Mouse (Mus musculus): ENCODE results near the gene Klhl8. TPM values are rescaled to one million over a fixed set of nuclear protein-coding genes. Genes with fewer than 3 reads are reported as not detected.

Klhl8 gene
- polyA plus RNA-seq, 1 experiment from 2014 or later = 12.1 TPM

DNA sequence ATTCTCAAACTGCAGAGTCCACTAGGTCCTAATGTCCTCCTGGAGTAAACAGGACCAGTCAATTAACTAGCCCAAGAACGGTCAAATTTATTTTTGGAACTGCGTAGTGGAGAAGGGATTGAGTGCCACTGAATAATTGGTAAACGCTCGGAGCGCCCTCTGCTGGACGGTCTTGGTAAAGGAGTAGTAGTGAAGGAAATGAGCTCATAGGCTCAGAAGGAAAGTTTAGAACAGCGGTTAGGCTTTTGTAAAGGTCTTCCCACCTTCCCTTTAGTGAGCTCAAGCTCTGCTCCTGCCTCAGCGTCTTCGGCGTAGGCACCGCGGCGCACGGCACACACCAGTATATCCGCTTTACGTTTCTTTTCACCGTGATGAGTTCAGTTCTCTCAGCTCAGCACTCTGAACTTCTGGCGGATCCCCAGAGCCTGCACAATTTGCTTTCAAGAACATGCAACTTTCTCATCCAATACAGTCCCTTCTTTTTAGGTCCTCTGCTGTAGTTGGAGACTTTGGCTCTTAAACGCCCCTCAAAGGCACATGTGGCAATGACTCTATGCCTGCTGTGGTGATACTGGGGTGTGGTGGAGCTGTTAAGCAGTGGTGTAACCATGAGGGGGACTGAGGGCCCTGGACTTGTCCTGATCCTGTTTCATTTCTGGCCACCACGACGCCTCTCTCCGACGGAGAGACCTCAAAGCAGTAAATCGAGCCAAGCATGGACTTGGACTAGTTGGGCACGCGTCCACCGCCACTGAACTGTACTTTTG lies 16.6 kb upstream of the Klhl8 start:
- DNase-seq (ENCODE audit: low spot score) = peak; percentile 90
- Histone ChIP-seq H3K4me1 (peaks cover 4% of the 10 kb centered on the region; the same call in 1 of the 2 replicates), H3K36me3 (replicated peaks) (no peaks in the 10 kb centered on the region), H3K27me3 (replicated peaks; ENCODE audit: low read depth, poor library complexity, severe bottlenecking) (no peaks in the 10 kb centered on the region), H3K9me3 (no peaks in the 10 kb centered on the region), H3K27ac (replicated peaks) (peak overlapping the region; percentile 49), H3K4me3 (peak overlapping the region; percentile 40)
- 31% methylated on average over 27 of the region's 27 CpGs for WGBS

DNA sequence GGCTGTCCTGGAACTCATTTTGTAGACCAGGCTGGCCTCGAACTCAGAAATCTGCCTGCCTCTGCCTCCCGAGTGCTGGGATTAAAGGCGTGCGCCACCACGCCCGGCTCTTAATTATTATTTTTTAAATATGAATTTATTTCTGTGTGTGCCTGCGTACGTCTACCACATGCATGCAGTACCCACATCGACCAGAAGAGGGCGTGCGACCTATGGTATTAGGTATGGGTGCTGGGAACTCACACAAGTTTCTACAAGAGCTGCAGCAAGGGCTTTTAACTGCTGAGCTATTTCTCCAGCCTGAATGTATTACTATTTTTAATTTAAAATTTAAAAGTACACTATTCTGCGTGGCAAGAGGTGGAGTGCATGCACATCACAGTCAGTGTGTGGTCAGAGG lies 15.3 kb upstream of the Klhl8 start:
- 67% methylated on average over 12 of the region's 12 CpGs for WGBS
- Histone ChIP-seq H3K4me1 (peaks cover 4% of the 10 kb centered on the region; the same call in 1 of the 2 replicates), H3K4me3 (no peak overlapping the region), H3K27me3 (replicated peaks; ENCODE audit: low read depth, poor library complexity, severe bottlenecking) (no peaks in the 10 kb centered on the region), H3K27ac (replicated peaks) (no peak overlapping the region), H3K36me3 (replicated peaks) (no peaks in the 10 kb centered on the region), H3K9me3 (no peaks in the 10 kb centered on the region)
- peak; percentile 33 for DNase-seq (ENCODE audit: low spot score)

DNA sequence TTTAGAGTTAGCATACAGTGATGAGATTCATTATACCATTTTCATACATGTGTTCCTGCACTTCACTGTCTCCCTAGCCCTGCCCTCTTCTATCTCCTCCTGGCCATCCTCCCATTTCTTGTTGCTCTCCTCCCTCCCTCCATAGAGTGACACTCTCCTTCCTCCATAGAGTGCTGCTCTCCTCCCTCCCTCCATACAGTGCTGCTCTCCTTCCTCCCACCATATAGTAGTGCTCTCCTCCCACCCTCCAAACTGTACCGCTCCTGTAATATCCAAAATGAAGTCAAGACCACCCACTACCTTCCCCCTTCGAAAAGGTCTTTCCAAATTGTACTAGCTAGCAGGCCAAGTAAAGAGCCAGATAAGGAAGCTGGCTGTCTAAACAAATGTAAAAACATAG lies 12.7 kb upstream of the Klhl8 start:
- no peaks in the 10 kb centered on the region for H3K36me3 ChIP-seq (replicated peaks)
- DNase-seq (ENCODE audit: low spot score) = no peak
- no peaks in the 10 kb centered on the region for H3K9me3 ChIP-seq
- H3K4me3 ChIP-seq = no peak overlapping the region
- no peak overlapping the region for H3K27ac ChIP-seq (replicated peaks)
- H3K27me3 ChIP-seq (replicated peaks; ENCODE audit: low read depth, poor library complexity, severe bottlenecking) = no peaks in the 10 kb centered on the region
- 91% methylated on average over 2 of the region's 2 CpGs for WGBS
- H3K4me1 ChIP-seq = peaks cover 4% of the 10 kb centered on the region; the same call in 1 of the 2 replicates

DNA sequence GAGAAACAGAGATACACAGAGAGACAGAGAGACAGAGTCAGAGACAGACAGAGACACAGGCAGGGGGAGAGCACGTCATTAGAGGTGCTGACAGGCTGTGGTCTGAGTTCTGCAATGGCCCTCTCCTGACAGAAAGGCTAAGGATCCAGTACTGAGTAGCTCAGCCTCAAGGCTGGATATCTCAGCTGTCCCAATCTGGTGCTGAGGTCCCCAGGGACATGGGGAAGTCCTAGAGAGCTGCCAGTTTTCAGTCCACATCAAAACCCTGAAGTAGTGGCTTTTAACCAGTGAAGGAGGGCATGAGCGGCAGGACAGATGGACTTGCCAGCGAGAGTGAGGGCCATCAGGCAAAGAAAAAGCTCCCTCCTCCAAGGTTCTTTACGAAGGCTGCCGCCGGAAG lies 12.0 kb upstream of the Klhl8 start:
- 74% methylated on average over 6 of the region's 6 CpGs for WGBS

DNA sequence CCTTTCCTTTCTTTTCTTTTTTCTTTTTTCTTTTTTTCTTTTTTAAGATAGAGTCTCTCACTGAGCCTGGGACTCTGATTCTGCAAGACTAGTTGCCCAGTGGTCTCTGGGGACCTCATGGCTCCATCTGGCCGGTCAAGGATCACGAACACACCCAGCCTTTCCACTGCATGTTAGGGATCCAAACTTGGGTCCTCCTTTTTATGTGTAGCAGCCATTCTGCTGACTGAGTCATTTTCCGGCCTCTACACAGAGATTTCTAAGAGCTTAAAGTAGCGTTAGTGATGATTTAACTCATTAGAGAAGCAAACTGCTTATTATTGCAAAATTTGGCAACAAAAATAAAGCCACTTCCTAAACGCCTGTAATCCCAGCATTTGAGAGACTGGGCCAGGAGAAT lies 11.4 kb upstream of the Klhl8 start:
- H3K9me3 ChIP-seq = no peaks in the 10 kb centered on the region
- H3K4me3 ChIP-seq = no peak overlapping the region
- no peak overlapping the region for H3K27ac ChIP-seq (replicated peaks)
- DNase-seq (ENCODE audit: low spot score) = no peak
- 80% methylated on average over 5 of the region's 5 CpGs for WGBS
- H3K36me3 ChIP-seq (replicated peaks) = no peaks in the 10 kb centered on the region
- H3K27me3 ChIP-seq (replicated peaks; ENCODE audit: low read depth, poor library complexity, severe bottlenecking) = no peaks in the 10 kb centered on the region
- H3K4me1 ChIP-seq = no peaks in the 10 kb centered on the region; the same call in none of the 2 replicates

More for the DNA sequence above, 12.0 kb upstream of the Klhl8 start:
- H3K4me1 ChIP-seq = peaks cover 4% of the 10 kb centered on the region; the same call in 1 of the 2 replicates
- no peak for DNase-seq (ENCODE audit: low spot score)
- no peaks in the 10 kb centered on the region for H3K36me3 ChIP-seq (replicated peaks)
- H3K27ac ChIP-seq (replicated peaks) = no peak overlapping the region
- H3K27me3 ChIP-seq (replicated peaks; ENCODE audit: low read depth, poor library complexity, severe bottlenecking) = no peaks in the 10 kb centered on the region
- no peaks in the 10 kb centered on the region for H3K9me3 ChIP-seq
- no peak overlapping the region for H3K4me3 ChIP-seq

DNA sequence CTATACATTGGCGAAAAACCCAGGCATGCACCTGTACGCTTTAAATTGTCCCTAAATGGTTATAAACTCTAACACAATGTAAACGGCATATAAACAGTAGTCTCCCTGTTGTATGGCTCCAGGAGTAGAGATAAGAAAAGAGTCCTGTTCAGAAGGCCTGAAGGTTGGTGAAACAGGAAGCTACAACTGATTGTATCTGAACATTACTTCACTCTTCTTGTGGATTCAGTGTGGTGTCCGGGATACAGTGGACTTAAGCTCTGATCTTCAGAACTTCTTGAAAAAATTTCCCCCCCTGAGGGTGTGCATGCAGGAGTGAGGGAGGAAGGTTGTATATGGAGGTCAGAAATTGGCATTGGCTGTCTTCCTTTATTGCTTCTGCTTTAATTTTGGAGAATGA lies 8.4 kb upstream of the Klhl8 start:
- Histone ChIP-seq H3K27ac (replicated peaks) (no peak overlapping the region), H3K36me3 (replicated peaks) (no peaks in the 10 kb centered on the region), H3K9me3 (no peaks in the 10 kb centered on the region), H3K4me3 (no peak overlapping the region), H3K27me3 (replicated peaks; ENCODE audit: low read depth, poor library complexity, severe bottlenecking) (no peaks in the 10 kb centered on the region), H3K4me1 (peaks cover 5% of the 10 kb centered on the region)
- 87% methylated on average over 4 of the region's 4 CpGs for WGBS
- no peak for DNase-seq (ENCODE audit: low spot score)

DNA sequence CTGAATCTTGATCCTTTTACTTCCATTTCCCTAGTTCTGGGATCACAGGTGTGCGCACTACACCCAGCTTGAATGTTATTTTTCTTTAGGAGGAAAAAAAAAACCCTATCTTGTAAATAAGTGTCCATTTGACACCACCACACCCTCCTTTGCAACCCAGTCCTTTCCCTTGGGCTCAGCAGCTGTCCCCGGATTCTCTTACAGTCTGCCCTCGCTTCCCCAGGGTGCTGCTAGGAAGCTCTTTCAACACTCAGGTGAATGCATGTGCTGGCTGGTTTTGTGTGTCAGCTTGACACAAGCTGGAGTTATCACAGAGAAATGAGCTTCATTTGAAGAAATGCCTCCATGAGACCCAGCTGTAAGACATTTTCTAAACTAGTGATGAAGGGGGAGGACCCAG lies 7.2 kb upstream of the Klhl8 start:
- H3K4me1 ChIP-seq = peaks cover 5% of the 10 kb centered on the region
- 64% methylated on average over 3 of the region's 3 CpGs for WGBS
- no peaks in the 10 kb centered on the region; the same call in 1 of the 2 replicates for H3K27me3 ChIP-seq (replicated peaks; ENCODE audit: low read depth, poor library complexity, severe bottlenecking)
- no peaks in the 10 kb centered on the region for H3K9me3 ChIP-seq
- no peak overlapping the region for H3K27ac ChIP-seq (replicated peaks)
- H3K36me3 ChIP-seq (replicated peaks) = no peaks in the 10 kb centered on the region
- no peak overlapping the region for H3K4me3 ChIP-seq
- no peak for DNase-seq (ENCODE audit: low spot score)

DNA sequence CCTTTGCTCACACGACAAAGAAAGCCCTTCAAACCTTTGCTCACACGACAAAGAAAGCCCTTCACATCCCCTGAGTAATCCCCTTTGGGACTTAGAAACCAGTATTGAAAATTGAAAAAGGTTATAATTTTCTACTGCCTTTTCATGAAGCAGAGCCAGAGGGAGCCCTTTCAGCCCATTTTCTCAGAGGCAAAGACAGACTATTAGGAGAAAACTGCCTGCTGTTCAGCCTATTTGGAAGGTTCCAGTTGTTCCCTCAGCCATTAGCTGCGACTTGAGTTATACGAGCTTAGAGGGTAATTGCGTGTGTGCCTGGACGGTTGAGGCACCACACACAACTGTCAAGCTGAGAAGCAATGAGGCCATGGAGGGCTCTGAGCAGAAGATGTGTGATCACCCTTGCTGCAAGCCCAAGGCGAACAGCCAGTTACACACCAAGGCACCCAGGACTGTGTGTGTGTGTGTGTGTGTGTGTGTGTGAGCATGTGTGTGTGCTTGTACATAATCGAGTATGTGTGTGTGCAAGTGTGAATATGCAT lies 6.4 kb upstream of the Klhl8 start:
- Histone ChIP-seq H3K27ac (replicated peaks) (no peak overlapping the region), H3K36me3 (replicated peaks) (no peaks in the 10 kb centered on the region), H3K27me3 (replicated peaks; ENCODE audit: low read depth, poor library complexity, severe bottlenecking) (no peaks in the 10 kb centered on the region; the same call in none of the 2 replicates), H3K4me1 (peaks cover 5% of the 10 kb centered on the region), H3K4me3 (no peak overlapping the region), H3K9me3 (no peaks in the 10 kb centered on the region)
- no peak for DNase-seq (ENCODE audit: low spot score)
- 74% methylated on average over 8 of the region's 8 CpGs for WGBS

DNA sequence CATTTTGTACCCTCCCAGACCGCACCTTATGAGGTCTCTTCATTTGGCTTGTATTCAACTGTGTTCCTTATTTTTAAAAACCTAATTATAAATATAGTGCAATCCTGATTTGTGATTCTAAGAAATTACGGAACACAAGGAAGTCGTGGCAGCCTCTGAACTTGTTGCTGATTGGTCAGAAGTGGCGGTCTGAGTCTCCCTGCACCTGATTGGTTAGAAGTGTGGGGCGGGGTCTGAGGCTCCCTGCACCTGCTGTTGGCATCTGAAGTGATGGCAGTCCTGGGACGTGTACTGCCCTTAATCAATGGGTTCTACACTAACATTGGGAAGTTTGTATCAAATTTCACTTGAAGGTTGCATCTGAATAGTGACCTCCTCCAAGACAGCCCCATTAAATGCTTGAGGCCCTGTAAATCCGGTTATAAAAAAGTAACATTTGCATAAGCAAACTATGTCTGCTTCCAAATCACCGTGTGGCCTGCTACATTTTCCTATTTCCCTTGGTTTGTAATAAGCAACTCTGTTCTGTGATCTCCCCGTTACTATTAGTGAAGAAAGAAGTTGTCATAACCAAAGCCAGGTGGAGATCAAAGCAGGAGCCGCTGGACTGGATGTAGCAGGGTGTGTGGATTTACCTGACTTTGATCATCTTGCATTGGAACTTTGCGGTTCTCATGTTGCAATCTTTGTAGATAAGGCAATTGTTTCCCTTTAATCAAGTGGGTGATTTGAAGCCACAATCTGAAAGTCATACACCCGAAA lies 5.7 kb upstream of the Klhl8 start:
- peak; percentile 30 for DNase-seq (ENCODE audit: low spot score)
- peaks cover 5% of the 10 kb centered on the region for H3K4me1 ChIP-seq
- H3K4me3 ChIP-seq = no peak overlapping the region
- H3K9me3 ChIP-seq = no peaks in the 10 kb centered on the region
- no peaks in the 10 kb centered on the region; the same call in none of the 2 replicates for H3K27me3 ChIP-seq (replicated peaks; ENCODE audit: low read depth, poor library complexity, severe bottlenecking)
- no peak overlapping the region for H3K27ac ChIP-seq (replicated peaks)
- 62% methylated on average over 12 of the region's 12 CpGs for WGBS
- H3K36me3 ChIP-seq (replicated peaks) = no peaks in the 10 kb centered on the region

DNA sequence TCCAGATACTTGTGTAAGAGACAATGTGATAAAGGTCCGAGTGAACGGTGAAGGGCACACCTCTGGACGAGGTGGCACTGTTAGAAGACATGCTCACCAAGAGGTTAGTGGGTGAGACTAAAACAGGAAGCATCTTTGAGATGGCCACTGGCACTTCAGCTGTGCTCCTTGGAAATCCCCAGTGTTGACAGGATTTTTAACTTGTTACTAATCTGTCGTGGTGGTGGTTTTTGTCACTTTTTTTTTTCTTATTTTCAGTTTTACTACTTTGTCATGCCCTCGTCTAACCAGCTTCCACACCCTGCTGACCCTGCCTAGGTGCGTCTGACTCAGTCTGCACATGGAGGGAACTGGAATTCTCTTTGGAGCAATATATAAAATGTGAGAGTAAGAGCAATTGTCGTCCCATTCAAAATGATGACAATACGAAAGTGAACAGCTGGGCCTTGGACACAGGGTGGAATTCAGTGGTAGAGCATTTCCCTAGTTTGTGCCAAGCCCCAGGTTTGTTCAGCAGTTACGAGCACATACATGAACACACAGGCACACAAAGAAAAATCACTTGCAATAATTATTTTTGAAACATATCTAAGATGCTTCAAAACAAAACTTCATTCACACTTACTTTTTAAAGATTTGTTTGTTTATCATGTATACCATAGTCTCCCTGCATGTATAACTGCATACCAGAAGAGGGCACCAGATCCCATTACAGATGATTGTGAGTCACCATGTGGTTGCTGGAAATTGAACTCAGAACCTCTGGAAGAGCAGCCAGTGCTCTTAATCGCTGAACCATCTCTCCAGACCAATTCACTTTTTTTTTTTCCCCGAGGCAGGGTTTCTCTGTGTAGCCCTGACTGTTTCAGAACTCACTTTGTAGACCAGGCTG lies 3.5 kb upstream of the Klhl8 start:
- no peak overlapping the region for H3K27ac ChIP-seq (replicated peaks)
- WGBS = 72% methylated on average over 11 of the region's 11 CpGs
- no peak for DNase-seq (ENCODE audit: low spot score)
- no peaks in the 10 kb centered on the region for H3K36me3 ChIP-seq (replicated peaks)
- H3K4me3 ChIP-seq = no peak overlapping the region
- H3K4me1 ChIP-seq = peaks cover 16% of the 10 kb centered on the region
- H3K9me3 ChIP-seq = no peaks in the 10 kb centered on the region
- peaks cover 7% of the 10 kb centered on the region for H3K27me3 ChIP-seq (replicated peaks; ENCODE audit: low read depth, poor library complexity, severe bottlenecking)

DNA sequence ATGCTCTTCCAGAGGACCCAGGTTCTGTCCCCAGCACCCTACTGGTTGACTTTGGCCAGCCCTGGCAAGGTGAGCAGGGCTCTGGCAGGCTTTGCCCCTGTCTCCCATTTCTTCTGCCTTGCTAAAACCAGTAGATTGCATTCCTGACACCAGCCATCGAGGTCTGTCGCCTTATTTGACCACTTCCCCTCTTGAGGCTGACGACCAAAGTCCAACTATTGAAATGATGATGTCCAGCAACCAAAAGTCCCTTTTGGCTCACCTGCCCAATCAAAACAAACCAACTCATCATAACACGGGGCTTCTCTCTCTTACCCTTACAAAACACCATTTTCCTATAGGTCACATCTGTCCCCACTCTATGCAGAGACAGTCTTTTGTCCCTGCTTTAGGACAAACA lies 2.1 kb upstream of the Klhl8 start:
- 63% methylated on average over 4 of the region's 4 CpGs for WGBS
- H3K9me3 ChIP-seq = no peaks in the 10 kb centered on the region
- DNase-seq (ENCODE audit: low spot score) = no peak

DNA sequence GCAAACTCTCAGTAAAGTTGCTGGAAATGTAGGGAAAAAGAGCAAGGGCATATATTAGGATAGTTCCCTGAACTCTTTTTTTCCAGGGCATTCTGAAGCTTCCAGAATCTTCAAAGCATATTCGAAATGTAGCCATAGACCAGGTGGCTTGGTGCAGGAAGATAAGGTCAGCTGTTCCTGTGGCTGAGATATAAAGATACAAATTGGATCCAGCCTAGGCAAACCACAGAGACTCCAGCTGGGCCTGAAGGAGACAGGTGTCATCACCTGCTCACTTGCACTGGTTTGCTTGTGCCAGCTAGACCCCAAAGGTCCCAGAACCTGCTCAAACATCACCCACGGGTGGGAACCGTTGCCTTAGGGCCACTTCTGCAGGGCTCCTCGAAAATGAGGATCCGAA lies 496 bp upstream of the Klhl8 start:
- no peaks in the 10 kb centered on the region for H3K36me3 ChIP-seq (replicated peaks)
- H3K9me3 ChIP-seq = no peaks in the 10 kb centered on the region
- peak overlapping the region; percentile 84; the same call in 1 of the 2 replicates for H3K4me3 ChIP-seq
- H3K27ac ChIP-seq (replicated peaks) = no peak overlapping the region
- peaks cover 21% of the 10 kb centered on the region for H3K4me1 ChIP-seq
- 82% methylated on average over 5 of the region's 5 CpGs for WGBS
- peaks cover 9% of the 10 kb centered on the region for H3K27me3 ChIP-seq (replicated peaks; ENCODE audit: low read depth, poor library complexity, severe bottlenecking)
- no peak for DNase-seq (ENCODE audit: low spot score)

More for the DNA sequence above, 2.1 kb upstream of the Klhl8 start:
- peaks cover 9% of the 10 kb centered on the region for H3K27me3 ChIP-seq (replicated peaks; ENCODE audit: low read depth, poor library complexity, severe bottlenecking)
- H3K36me3 ChIP-seq (replicated peaks) = no peaks in the 10 kb centered on the region
- H3K27ac ChIP-seq (replicated peaks) = no peak overlapping the region
- H3K4me1 ChIP-seq = peaks cover 26% of the 10 kb centered on the region
- no peak overlapping the region for H3K4me3 ChIP-seq
